Mouse (Mus musculus): Measurements from ENCODE around the gene Prtn3. TPM values are rescaled to one million over a fixed set of nuclear protein-coding genes. Genes with fewer than 3 reads are reported as not detected.

Gene Prtn3
- polyA plus RNA-seq, 1 experiment from 2014 or later, result 3.0 TPM

- peak; percentile 94 for ATAC-seq (ENCODE audit: low read depth)
- Histone ChIP-seq H3K9ac (ENCODE audit: low read length) (peak overlapping the region; percentile 67), H3K4me2 (ENCODE audit: low read depth, low read length) (peak overlapping the region; percentile 78), H3K36me3 (ENCODE audit: control insufficient read depth, insufficient read depth, low read length) (no peaks in the 10 kb centered on the region), H3K4me3 (ENCODE audit: low read length) (peak overlapping the region; percentile 52), H3K27me3 (ENCODE audit: control insufficient read depth, insufficient read depth, low read depth, low read length) (no peaks in the 10 kb centered on the region), H3K27ac (ENCODE audit: low read length) (peak overlapping the region; percentile 98), H3K4me1 (replicated peaks; ENCODE audit: control insufficient read depth, insufficient read depth, low read length) (peaks cover 23% of the 10 kb centered on the region), H3K9me3 (ENCODE audit: control insufficient read depth, low read length) (no peaks in the 10 kb centered on the region)
- WGBS, result under 1% methylated on average over 23 of the region's 24 CpGs
Observed at GRCm38 (mm10) chr10:79840644-79841551, 33.4 kb upstream of the Prtn3 start.

GRCm38 (mm10) chr10:79842322-79842721 lies 32.0 kb upstream of the Prtn3 start:
- Histone ChIP-seq H3K4me3 (ENCODE audit: low read length) (no peak overlapping the region), H3K36me3 (ENCODE audit: control insufficient read depth, insufficient read depth, low read length) (no peaks in the 10 kb centered on the region), H3K27me3 (ENCODE audit: control insufficient read depth, insufficient read depth, low read depth, low read length) (no peaks in the 10 kb centered on the region), H3K4me2 (ENCODE audit: low read depth, low read length) (no peak overlapping the region), H3K9me3 (ENCODE audit: control insufficient read depth, low read length) (no peaks in the 10 kb centered on the region), H3K9ac (ENCODE audit: low read length) (no peak overlapping the region), H3K27ac (ENCODE audit: low read length) (peak overlapping the region; percentile 18; the same call in 1 of the 2 replicates), H3K4me1 (replicated peaks; ENCODE audit: control insufficient read depth, insufficient read depth, low read length) (peaks cover 23% of the 10 kb centered on the region)
- 52% methylated on average over 3 of the region's 3 CpGs for WGBS
- ATAC-seq (ENCODE audit: low read depth), result no peak

- Histone ChIP-seq H3K36me3 (ENCODE audit: control insufficient read depth, insufficient read depth, low read length) (no peaks in the 10 kb centered on the region), H3K9ac (ENCODE audit: low read length) (peak overlapping the region; percentile 5; the same call in 1 of the 2 replicates), H3K27ac (ENCODE audit: low read length) (no peak overlapping the region), H3K4me1 (replicated peaks; ENCODE audit: control insufficient read depth, insufficient read depth, low read length) (peaks cover 23% of the 10 kb centered on the region), H3K4me3 (ENCODE audit: low read length) (no peak overlapping the region), H3K4me2 (ENCODE audit: low read depth, low read length) (no peak overlapping the region), H3K9me3 (ENCODE audit: control insufficient read depth, low read length) (no peaks in the 10 kb centered on the region), H3K27me3 (ENCODE audit: control insufficient read depth, insufficient read depth, low read depth, low read length) (no peaks in the 10 kb centered on the region)
- no peak for ATAC-seq (ENCODE audit: low read depth)
- WGBS, result 45% methylated on average over 6 of the region's 6 CpGs
Observed at GRCm38 (mm10) chr10:79843476-79843875, 30.8 kb upstream of the Prtn3 start.

GRCm38 (mm10) chr10:79846553-79846952 lies 27.7 kb upstream of the Prtn3 start:
- no peaks in the 10 kb centered on the region for H3K36me3 ChIP-seq (ENCODE audit: control insufficient read depth, insufficient read depth, low read length)
- H3K4me1 ChIP-seq (replicated peaks; ENCODE audit: control insufficient read depth, insufficient read depth, low read length), result peaks cover 21% of the 10 kb centered on the region
- H3K27ac ChIP-seq (ENCODE audit: low read length), result no peak overlapping the region
- no peak overlapping the region for H3K4me3 ChIP-seq (ENCODE audit: low read length)
- no peaks in the 10 kb centered on the region for H3K27me3 ChIP-seq (ENCODE audit: control insufficient read depth, insufficient read depth, low read depth, low read length)
- ATAC-seq (ENCODE audit: low read depth), result no peak
- no peaks in the 10 kb centered on the region for H3K9me3 ChIP-seq (ENCODE audit: control insufficient read depth, low read length)
- 46% methylated on average over 5 of the region's 5 CpGs for WGBS
- H3K4me2 ChIP-seq (ENCODE audit: low read depth, low read length), result no peak overlapping the region
- H3K9ac ChIP-seq (ENCODE audit: low read length), result no peak overlapping the region

- H3K4me2 ChIP-seq (ENCODE audit: low read depth, low read length), result no peak overlapping the region
- no peak for ATAC-seq (ENCODE audit: low read depth)
- no peaks in the 10 kb centered on the region for H3K27me3 ChIP-seq (ENCODE audit: control insufficient read depth, insufficient read depth, low read depth, low read length)
- H3K27ac ChIP-seq (ENCODE audit: low read length), result peak overlapping the region; percentile 24; the same call in 1 of the 2 replicates
- no peak overlapping the region for H3K9ac ChIP-seq (ENCODE audit: low read length)
- no peaks in the 10 kb centered on the region for H3K9me3 ChIP-seq (ENCODE audit: control insufficient read depth, low read length)
- WGBS, result 64% methylated on average over 8 of the region's 8 CpGs
- H3K4me1 ChIP-seq (replicated peaks; ENCODE audit: control insufficient read depth, insufficient read depth, low read length), result peaks cover 21% of the 10 kb centered on the region
- no peak overlapping the region for H3K4me3 ChIP-seq (ENCODE audit: low read length)
- no peaks in the 10 kb centered on the region for H3K36me3 ChIP-seq (ENCODE audit: control insufficient read depth, insufficient read depth, low read length)
Observed at GRCm38 (mm10) chr10:79849941-79850628, 24.2 kb upstream of the Prtn3 start.

- Histone ChIP-seq H3K4me3 (ENCODE audit: low read length) (no peak overlapping the region), H3K36me3 (ENCODE audit: control insufficient read depth, insufficient read depth, low read length) (0 out of 2 replicates have a peak, but pooled peaks cover under 1% of the 10 kb centered on the region), H3K27ac (ENCODE audit: low read length) (peak overlapping the region; percentile 100), H3K4me1 (replicated peaks; ENCODE audit: control insufficient read depth, insufficient read depth, low read length) (peaks cover 24% of the 10 kb centered on the region), H3K9me3 (ENCODE audit: control insufficient read depth, low read length) (no peaks in the 10 kb centered on the region), H3K9ac (ENCODE audit: low read length) (peak overlapping the region; percentile 83), H3K27me3 (ENCODE audit: control insufficient read depth, insufficient read depth, low read depth, low read length) (no peaks in the 10 kb centered on the region), H3K4me2 (ENCODE audit: low read depth, low read length) (peak overlapping the region; percentile 96; the same call in 1 of the 2 replicates)
- 59% methylated on average over 3 of the region's 3 CpGs for WGBS
- ATAC-seq (ENCODE audit: low read depth), result no peak
Observed at GRCm38 (mm10) chr10:79851653-79852052, 22.6 kb upstream of the Prtn3 start.

GRCm38 (mm10) chr10:79852107-79852789 lies 22.0 kb upstream of the Prtn3 start:
- H3K36me3 ChIP-seq (ENCODE audit: control insufficient read depth, insufficient read depth, low read length), result peaks cover 4% of the 10 kb centered on the region; the same call in 1 of the 2 replicates
- no peaks in the 10 kb centered on the region for H3K27me3 ChIP-seq (ENCODE audit: control insufficient read depth, insufficient read depth, low read depth, low read length)
- peak overlapping the region; percentile 96 for H3K4me2 ChIP-seq (ENCODE audit: low read depth, low read length)
- H3K9ac ChIP-seq (ENCODE audit: low read length), result peak overlapping the region; percentile 83
- no peak for ATAC-seq (ENCODE audit: low read depth)
- peaks cover 30% of the 10 kb centered on the region for H3K4me1 ChIP-seq (replicated peaks; ENCODE audit: control insufficient read depth, insufficient read depth, low read length)
- H3K27ac ChIP-seq (ENCODE audit: low read length), result peak overlapping the region; percentile 100
- peak overlapping the region; percentile 59 for H3K4me3 ChIP-seq (ENCODE audit: low read length)
- WGBS, result 15% methylated on average over 9 of the region's 9 CpGs
- H3K9me3 ChIP-seq (ENCODE audit: control insufficient read depth, low read length), result no peaks in the 10 kb centered on the region

GRCm38 (mm10) chr10:79852827-79853226 lies 21.4 kb upstream of the Prtn3 start:
- Histone ChIP-seq H3K9me3 (ENCODE audit: control insufficient read depth, low read length) (no peaks in the 10 kb centered on the region), H3K27ac (ENCODE audit: low read length) (peak overlapping the region; percentile 100), H3K4me2 (ENCODE audit: low read depth, low read length) (peak overlapping the region; percentile 96), H3K36me3 (ENCODE audit: control insufficient read depth, insufficient read depth, low read length) (peaks cover 5% of the 10 kb centered on the region; the same call in 1 of the 2 replicates), H3K9ac (ENCODE audit: low read length) (peak overlapping the region; percentile 83), H3K27me3 (ENCODE audit: control insufficient read depth, insufficient read depth, low read depth, low read length) (no peaks in the 10 kb centered on the region), H3K4me1 (replicated peaks; ENCODE audit: control insufficient read depth, insufficient read depth, low read length) (peaks cover 36% of the 10 kb centered on the region), H3K4me3 (ENCODE audit: low read length) (peak overlapping the region; percentile 59)
- no peak for ATAC-seq (ENCODE audit: low read depth)
- 17% methylated on average over 8 of the region's 8 CpGs for WGBS
